Mouse (Mus musculus) urinary bladder, adult 18-20 months (tissue): ENCODE measurements around the gene Cdc7.
A peak's percentile ranks its signal among the peaks of the same experiment; 100 is the strongest.

Experiments used
- DNase-seq, 2 experiments: peaks; one replicate each; pipeline ENCODE4 v3.0.0; 2022; ENCODE audit warnings: low spot score in 2 of 2, mixed read lengths in 2 of 2

Cdc7 gene

GRCm38 (mm10) chr5:107022064-107022428 lies 57.9 kb downstream of the Cdc7 start:
- DNase-seq: no peak

- DNase-seq: no peak
These were observed 59.8 kb downstream of the Cdc7 start for GRCm38 (mm10) chr5:107023951-107024350.

- DNase-seq: no peak
These were observed 61.2 kb downstream of the Cdc7 start for GRCm38 (mm10) chr5:107025371-107025770.

GRCm38 (mm10) chr5:107025809-107026208 lies 61.7 kb downstream of the Cdc7 start:
- DNase-seq: peak in 1 of 2 experiments; percentile 45

- no peak for DNase-seq
These were observed 63.5 kb downstream of the Cdc7 start for GRCm38 (mm10) chr5:107027616-107028015.

GRCm38 (mm10) chr5:107028557-107028956 lies 64.4 kb downstream of the Cdc7 start:
- DNase-seq: no peak

- DNase-seq: no peak
These were observed 65.7 kb downstream of the Cdc7 start for GRCm38 (mm10) chr5:107029801-107030200.

GRCm38 (mm10) chr5:107030821-107031220 lies 66.7 kb downstream of the Cdc7 start:
- DNase-seq: no peak
